9 mouse cellular contexts compared by ENCODE assay signal in the genomic region with DNA sequence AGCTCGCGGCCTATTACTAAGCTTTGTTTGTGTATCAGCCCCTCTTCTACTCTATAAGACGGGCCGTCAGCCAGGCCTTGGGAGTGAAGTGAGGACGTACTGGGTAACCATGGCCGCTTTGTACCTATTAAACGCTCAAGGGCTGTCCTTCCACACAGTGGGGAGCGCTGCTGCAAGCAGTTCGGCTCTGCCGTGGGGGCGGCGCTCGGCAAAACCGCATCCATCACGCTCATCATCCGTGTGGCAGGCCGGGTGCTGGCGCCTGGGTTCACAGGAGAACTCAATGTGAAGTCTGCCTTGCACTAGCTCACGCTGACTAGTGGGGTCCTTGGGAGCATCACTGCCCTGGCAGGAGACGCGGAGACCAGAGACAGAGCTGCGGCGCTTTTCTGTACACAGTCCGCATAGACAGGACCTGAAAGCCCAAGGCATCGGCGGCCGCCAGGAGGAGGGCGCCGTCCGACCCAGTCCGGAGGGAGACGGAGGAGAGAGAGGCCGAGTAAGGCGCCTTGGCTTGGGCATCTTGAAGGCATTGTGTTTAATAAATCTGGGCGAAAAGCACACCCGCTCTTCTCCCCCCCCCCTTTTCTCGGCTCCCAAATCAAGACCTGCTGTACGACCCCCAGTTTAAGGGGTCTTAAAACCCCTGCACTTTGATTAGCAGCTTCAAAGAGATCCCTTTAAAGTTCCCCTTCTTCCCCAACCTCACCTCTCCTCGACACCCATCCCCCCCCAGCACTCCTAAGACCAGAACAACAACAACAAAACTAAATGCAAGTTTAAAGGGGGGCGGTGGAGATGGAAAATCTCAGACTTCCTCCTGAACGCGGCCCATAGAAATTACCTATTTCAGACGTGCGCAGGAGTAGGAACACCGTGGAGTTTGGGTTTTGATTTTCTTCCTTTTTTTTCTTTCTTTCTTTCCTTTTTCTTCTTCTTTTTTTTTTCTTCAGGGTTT. TPM values are rescaled to one million over a fixed set of nuclear protein-coding genes. Genes with fewer than 3 reads are reported as not detected.
DNase-seq lines count a peak whose midpoint lies in the region; ATAC-seq and TF ChIP-seq lines count a peak whose summit lies in the region.
"Had no signal": no experiment of that assay in that cellular context is flagged by ENCODE, and none has a peak within 500 bp of the region (broad histone marks: within the 10 kb centered on the region; RNA-seq: fewer than 3 reads in every experiment).

No protein-coding gene starts in this region.

- H3K4me2 ChIP-seq in embryonic facial prominence, embryonic 15.5 days (replicated peaks), result peak overlapping the region; percentile 64
- H3K4me2 ChIP-seq in hindbrain, embryonic 12.5 days (replicated peaks), result peak overlapping the region; percentile 91
- peak overlapping the region; percentile 63 for H3K4me2 ChIP-seq in limb, embryonic 12.5 days
- H3K4me2 ChIP-seq in midbrain, postnatal 0 days (ENCODE audit: low read depth, low read length, poor library complexity, severe bottlenecking), result peak overlapping the region; percentile 49

- no peaks in the 10 kb centered on the region for H3K9me3 ChIP-seq in embryonic facial prominence, embryonic 15.5 days (replicated peaks)
- H3K9me3 ChIP-seq in hindbrain, embryonic 12.5 days (replicated peaks), result no peaks in the 10 kb centered on the region
- no peaks in the 10 kb centered on the region for H3K9me3 ChIP-seq in limb, embryonic 12.5 days
- H3K9me3 ChIP-seq in midbrain, postnatal 0 days (ENCODE audit: low read length), result no peaks in the 10 kb centered on the region

- WGBS in embryonic facial prominence, embryonic 15.5 days, result under 1% methylated on average over 44 of the region's 45 CpGs
- WGBS in hindbrain, embryonic 12.5 days, result under 1% methylated on average over 45 of the region's 45 CpGs
- WGBS in limb, embryonic 12.5 days, result under 1% methylated on average over 45 of the region's 45 CpGs
- WGBS in midbrain, postnatal 0 days, result 1% methylated on average over 44 of the region's 45 CpGs

- H3K36me3 ChIP-seq in embryonic facial prominence, embryonic 15.5 days, result no peaks in the 10 kb centered on the region
- no peaks in the 10 kb centered on the region for H3K36me3 ChIP-seq in hindbrain, embryonic 12.5 days
- no peaks in the 10 kb centered on the region for H3K36me3 ChIP-seq in limb, embryonic 12.5 days
- no peaks in the 10 kb centered on the region for H3K36me3 ChIP-seq in midbrain, postnatal 0 days (ENCODE audit: insufficient read depth, low read length)

- peaks cover 19% of the 10 kb centered on the region for H3K27me3 ChIP-seq in embryonic facial prominence, embryonic 15.5 days
- H3K27me3 ChIP-seq in hindbrain, embryonic 12.5 days, result peaks cover 27% of the 10 kb centered on the region
- peaks cover 12% of the 10 kb centered on the region; the same call in 1 of the 2 replicates for H3K27me3 ChIP-seq in limb, embryonic 12.5 days
- H3K27me3 ChIP-seq in midbrain, postnatal 0 days (ENCODE audit: insufficient read depth, low read length), result peaks cover 16% of the 10 kb centered on the region; the same call in 1 of the 2 replicates

- peak overlapping the region; percentile 76 for H3K27ac ChIP-seq in embryonic facial prominence, embryonic 15.5 days (replicated peaks)
- H3K27ac ChIP-seq in hindbrain, embryonic 12.5 days, result peak overlapping the region; percentile 70
- H3K27ac ChIP-seq in limb, embryonic 12.5 days, result peak overlapping the region; percentile 94
- 0 out of 2 replicates have a peak overlapping the region, but pooled peaks have one; percentile 27 for H3K27ac ChIP-seq in midbrain, postnatal 0 days (ENCODE audit: low read depth, low read length)
- H3K27ac ChIP-seq: macrophage had no signal

- TF ChIP-seq CTCF in midbrain, postnatal 0 days (IDR thresholded peaks at IDR 0.05), result peak; percentile 43

- no peak for ATAC-seq in embryonic facial prominence, embryonic 15.5 days (ENCODE audit: insufficient number of reproducible peaks, low FRiP score, low TSS enrichment, low read depth)
- peak; percentile 41; the same call in 1 of the 2 replicates for ATAC-seq in hindbrain, embryonic 12.5 days (ENCODE audit: low FRiP score)
- ATAC-seq in limb, embryonic 12.5 days (ENCODE audit: insufficient number of reproducible peaks, insufficient read depth, low FRiP score, low TSS enrichment, low read depth), result no peak; the same call in 1 of the 2 replicates
- ATAC-seq in midbrain, postnatal 0 days (ENCODE audit: low FRiP score), result no peak

- peaks cover 46% of the 10 kb centered on the region for H3K4me1 ChIP-seq in embryonic facial prominence, embryonic 15.5 days
- peaks cover 41% of the 10 kb centered on the region for H3K4me1 ChIP-seq in hindbrain, embryonic 12.5 days
- H3K4me1 ChIP-seq in limb, embryonic 12.5 days (replicated peaks), result peaks cover 49% of the 10 kb centered on the region
- peaks cover 16% of the 10 kb centered on the region; the same call in 1 of the 2 replicates for H3K4me1 ChIP-seq in midbrain, postnatal 0 days (ENCODE audit: insufficient read depth, low read length)

- peak; percentile 96 for DNase-seq in heart, adult 11 months
- DNase-seq in heart, adult 8-10 months (ENCODE audit: low spot score), result no peak
- DNase-seq in adrenal gland, postnatal 14 days, result peak; percentile 80
- DNase-seq in midbrain, postnatal 0 days (ENCODE audit: low spot score), result peak; percentile 79
- DNase-seq in thymus, adult 18-20 months, result peak; percentile 51 to 53

- H3K9ac ChIP-seq in embryonic facial prominence, embryonic 15.5 days, result no peak overlapping the region
- H3K9ac ChIP-seq in hindbrain, embryonic 12.5 days, result peak overlapping the region; percentile 44
- peak overlapping the region; percentile 44 for H3K9ac ChIP-seq in limb, embryonic 12.5 days (replicated peaks)
- H3K9ac ChIP-seq in midbrain, postnatal 0 days (replicated peaks; ENCODE audit: low read length, poor library complexity, severe bottlenecking), result 0 out of 2 replicates have a peak overlapping the region, but pooled peaks have one; percentile 19

- H3K4me3 ChIP-seq in embryonic facial prominence, embryonic 15.5 days (replicated peaks), result peak overlapping the region; percentile 27
- H3K4me3 ChIP-seq in hindbrain, embryonic 12.5 days, result peak overlapping the region; percentile 19
- peak overlapping the region; percentile 35 for H3K4me3 ChIP-seq in limb, embryonic 12.5 days (replicated peaks)
- H3K4me3 ChIP-seq in midbrain, postnatal 0 days (ENCODE audit: low read depth, low read length), result peak overlapping the region; percentile 4; the same call in 1 of the 2 replicates

RNA-seq across cellular contexts. Expression of a gene that starts 2.6 kb away (rescaled TPM):
- total RNA-seq in heart, adult 8-10 months (2022), result 10 to 100 TPM in 3 of 4 experiments, 1 to 10 TPM in 1; 9.7 to 16.2 (median 14.0) TPM
- total RNA-seq in adrenal gland, postnatal 14 days (2021), result 98.9 and 107 TPM in 2 replicates
- polyA plus RNA-seq in embryonic facial prominence, embryonic 15.5 days (2015; fragmentation: Nextera tagmentation; extraction: Ambion mirVana), result 35.3 and 36.0 TPM in 2 replicates
- polyA plus RNA-seq in hindbrain, embryonic 12.5 days (2016; fragmentation: Nextera tagmentation; extraction: Ambion mirVana), result 56.3 and 59.9 TPM in 2 replicates
- 59.1 and 71.2 TPM in 2 replicates for polyA plus RNA-seq in limb, embryonic 12.5 days (2016; fragmentation: Nextera tagmentation; extraction: Ambion mirVana)
- 82.2 and 94.9 TPM in 2 replicates for total RNA-seq in midbrain, postnatal 0 days (2014; rRNA removed)
- 20.2 and 21.8 TPM in 2 replicates for polyA plus RNA-seq in midbrain, postnatal 0 days (2015; fragmentation: Nextera tagmentation; extraction: Ambion mirVana)

Comparison
In these comparisons a context has a peak if more than half of its experiments do, and no peak if none do; other contexts are left out.
1. H3K27ac ChIP-seq: peak in every context shown above with its lines; median percentile 94 in limb, embryonic 12.5 days; 76 in embryonic facial prominence, embryonic 15.5 days; 70 in hindbrain, embryonic 12.5 days; 27 in midbrain, postnatal 0 days.